19 mouse cellular contexts compared by ENCODE assay signal in the genomic region with DNA sequence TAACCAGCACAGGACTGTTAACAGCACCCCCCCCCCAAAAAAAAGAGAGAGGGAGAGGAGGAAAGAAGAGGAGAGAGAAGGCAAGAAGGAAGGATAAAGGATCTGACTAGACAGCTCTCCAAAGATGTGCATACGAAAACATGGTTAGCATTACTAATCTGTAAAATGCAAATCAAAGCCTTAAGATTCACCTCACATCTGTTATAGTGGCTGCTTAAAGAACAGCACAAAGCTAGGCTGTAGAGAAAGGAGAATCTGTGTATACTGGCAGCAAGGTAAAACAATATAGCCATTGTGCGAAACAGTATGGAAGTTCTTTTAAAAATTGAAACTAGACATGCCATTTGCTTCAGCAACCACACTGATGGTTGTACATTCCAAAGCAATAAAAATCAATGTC. TPM values are rescaled to one million over a fixed set of nuclear protein-coding genes. Genes with fewer than 3 reads are reported as not detected.
DNase-seq lines count a peak whose midpoint lies in the region; ATAC-seq and TF ChIP-seq lines count a peak whose summit lies in the region.
"Had no signal": no experiment of that assay in that cellular context is flagged by ENCODE, and none has a peak within 500 bp of the region (broad histone marks: within the 10 kb centered on the region; RNA-seq: fewer than 3 reads in every experiment).

No protein-coding gene starts in this region.

- peaks cover 22% of the 10 kb centered on the region for H3K36me3 ChIP-seq in heart, postnatal 0 days (replicated peaks; ENCODE audit: control insufficient read depth, insufficient read depth, low read length)
- H3K36me3 ChIP-seq in hindbrain, embryonic 14.5 days (replicated peaks; ENCODE audit: control insufficient read depth, insufficient read depth) = peaks cover 33% of the 10 kb centered on the region
- peaks cover 19% of the 10 kb centered on the region for H3K36me3 ChIP-seq in midbrain, embryonic 13.5 days
- peaks cover 5% of the 10 kb centered on the region; the same call in 1 of the 2 replicates for H3K36me3 ChIP-seq in neural tube, embryonic 14.5 days (ENCODE audit: control insufficient read depth, insufficient read depth, low read length)

- WGBS in heart, postnatal 0 days = 92% methylated on average over 2 of the region's 2 CpGs
- WGBS in hindbrain, embryonic 14.5 days = 50% methylated on average over 2 of the region's 2 CpGs
- WGBS in midbrain, embryonic 13.5 days = 42% methylated on average over 2 of the region's 2 CpGs
- 49% methylated on average over 2 of the region's 2 CpGs for WGBS in neural tube, embryonic 14.5 days

- no peak overlapping the region for H3K9ac ChIP-seq in heart, postnatal 0 days (replicated peaks; ENCODE audit: low read depth, low read length)
- H3K9ac ChIP-seq in hindbrain, embryonic 14.5 days = no peak overlapping the region
- no peak overlapping the region for H3K9ac ChIP-seq in midbrain, embryonic 13.5 days (replicated peaks)
- no peak overlapping the region for H3K9ac ChIP-seq in neural tube, embryonic 14.5 days (replicated peaks; ENCODE audit: low read depth, low read length)
- H3K9ac ChIP-seq: embryonic facial prominence, embryonic 12.5 days; forebrain, embryonic 15.5 days; heart, embryonic 12.5 days; stomach, embryonic 15.5 days had no signal

- TF ChIP-seq CTCF in heart, postnatal 0 days (IDR thresholded peaks at IDR 0.05; ENCODE audit: low read depth) = no peak

- intact Hi-C loops in heart, postnatal 10 days (cut with DNase I) = no loop called here

- no peak overlapping the region for H3K4me2 ChIP-seq in heart, postnatal 0 days (ENCODE audit: low read depth, low read length)
- no peak overlapping the region for H3K4me2 ChIP-seq in hindbrain, embryonic 14.5 days (replicated peaks)
- H3K4me2 ChIP-seq in midbrain, embryonic 13.5 days (replicated peaks) = no peak overlapping the region
- H3K4me2 ChIP-seq in neural tube, embryonic 14.5 days (ENCODE audit: low read depth, low read length) = no peak overlapping the region
- H3K4me2 ChIP-seq: embryonic facial prominence, embryonic 12.5 days; forebrain, embryonic 15.5 days; heart, embryonic 12.5 days; liver, embryonic 11.5 days; stomach, embryonic 15.5 days had no signal

- H3K4me3 ChIP-seq in heart, postnatal 0 days (ENCODE audit: low read depth, low read length) = no peak overlapping the region
- H3K4me3 ChIP-seq in hindbrain, embryonic 14.5 days (replicated peaks; ENCODE audit: low read length) = no peak overlapping the region
- H3K4me3 ChIP-seq in midbrain, embryonic 13.5 days (replicated peaks) = no peak overlapping the region
- H3K4me3 ChIP-seq in neural tube, embryonic 14.5 days (ENCODE audit: low read depth, low read length) = no peak overlapping the region
- H3K4me3 ChIP-seq: embryonic facial prominence, embryonic 12.5 days; erythroblast, embryonic 14.5 days; forebrain, embryonic 15.5 days; heart, embryonic 12.5 days; stomach, embryonic 15.5 days had no signal

- TF ChIP-seq EP300 in heart, postnatal 0 days (IDR thresholded peaks at IDR 0.05; ENCODE audit: low read depth) = no peak

- H3K4me1 ChIP-seq in heart, postnatal 0 days (ENCODE audit: control insufficient read depth, insufficient read depth) = peaks cover 26% of the 10 kb centered on the region
- H3K4me1 ChIP-seq in hindbrain, embryonic 14.5 days (replicated peaks; ENCODE audit: control insufficient read depth, insufficient read depth, low read length) = peaks cover 42% of the 10 kb centered on the region
- H3K4me1 ChIP-seq in midbrain, embryonic 13.5 days (replicated peaks) = peaks cover 49% of the 10 kb centered on the region
- peaks cover 31% of the 10 kb centered on the region for H3K4me1 ChIP-seq in neural tube, embryonic 14.5 days (ENCODE audit: control insufficient read depth, insufficient read depth, low read length)

- no peaks in the 10 kb centered on the region for H3K9me3 ChIP-seq in heart, postnatal 0 days (replicated peaks; ENCODE audit: control insufficient read depth, low read length)
- H3K9me3 ChIP-seq in hindbrain, embryonic 14.5 days (ENCODE audit: control insufficient read depth, low read length) = no peaks in the 10 kb centered on the region
- H3K9me3 ChIP-seq in midbrain, embryonic 13.5 days = no peaks in the 10 kb centered on the region
- H3K9me3 ChIP-seq in neural tube, embryonic 14.5 days (ENCODE audit: control insufficient read depth, low read length) = no peaks in the 10 kb centered on the region
- H3K9me3 ChIP-seq: embryonic facial prominence, embryonic 12.5 days; forebrain, embryonic 15.5 days; heart, embryonic 12.5 days; stomach, embryonic 15.5 days had no signal

- no peak for DNase-seq in heart, postnatal 0 days (ENCODE audit: low spot score)
- no peak for DNase-seq in heart, postnatal 10 days
- peak; percentile 53 for DNase-seq in hindbrain, embryonic 14.5 days (ENCODE audit: low spot score)
- DNase-seq in spleen, adult 12 weeks (ENCODE audit: low spot score) = no peak
- no peak for DNase-seq in layer of hippocampus, adult 9-10 months (ENCODE audit: low spot score)
- DNase-seq: cerebellum, adult 9-10 months; gastrocnemius, postnatal 25 days; kidney, adult 11 months; lung, adult 18-20 months; lung, postnatal 36 days; spleen, adult 18-20 months had no signal

- H3K27me3 ChIP-seq in heart, postnatal 0 days (ENCODE audit: control insufficient read depth, insufficient read depth, low read length) = no peaks in the 10 kb centered on the region
- H3K27me3 ChIP-seq in hindbrain, embryonic 14.5 days (ENCODE audit: control insufficient read depth, insufficient read depth, low read length) = no peaks in the 10 kb centered on the region
- no peaks in the 10 kb centered on the region for H3K27me3 ChIP-seq in midbrain, embryonic 13.5 days
- no peaks in the 10 kb centered on the region for H3K27me3 ChIP-seq in neural tube, embryonic 14.5 days (ENCODE audit: control insufficient read depth, insufficient read depth, low read length)
- H3K27me3 ChIP-seq: embryonic facial prominence, embryonic 12.5 days; forebrain, embryonic 15.5 days; heart, embryonic 12.5 days; stomach, embryonic 15.5 days had no signal

- ATAC-seq in heart, postnatal 0 days (ENCODE audit: insufficient read depth, low read depth) = no peak
- ATAC-seq in hindbrain, embryonic 14.5 days (ENCODE audit: low FRiP score) = no peak
- peak; percentile 41; the same call in 1 of the 2 replicates for ATAC-seq in midbrain, embryonic 13.5 days
- ATAC-seq in neural tube, embryonic 14.5 days (ENCODE audit: low read depth) = no peak
- ATAC-seq: forebrain, embryonic 15.5 days had no signal

- H3K27ac ChIP-seq in heart, postnatal 0 days (ENCODE audit: low read depth) = 0 out of 2 replicates have a peak overlapping the region, but pooled peaks have one; percentile 95
- H3K27ac ChIP-seq in hindbrain, embryonic 14.5 days = peak overlapping the region; percentile 73
- H3K27ac ChIP-seq in midbrain, embryonic 13.5 days = peak overlapping the region; percentile 71
- 0 out of 2 replicates have a peak overlapping the region, but pooled peaks have one; percentile 30 for H3K27ac ChIP-seq in neural tube, embryonic 14.5 days (ENCODE audit: low read depth, low read length)
- H3K27ac ChIP-seq: embryonic facial prominence, embryonic 12.5 days; forebrain, embryonic 15.5 days; stomach, embryonic 15.5 days had no signal

RNA-seq across cellular contexts. Expression of a gene that starts 49.1 kb away (rescaled TPM):
- total RNA-seq in heart, postnatal 0 days (2014; rRNA removed; ENCODE audit: low replicate concordance) = 18.3 and 22.7 TPM in 2 replicates
- polyA plus RNA-seq in heart, postnatal 0 days (2015; fragmentation: Nextera tagmentation; extraction: Ambion mirVana) = 10.5 and 12.8 TPM in 2 replicates
- total RNA-seq in heart, postnatal 10 days (2021) = 10 to 100 TPM; 22.3 to 26.9 TPM
- polyA plus RNA-seq in hindbrain, embryonic 14.5 days (2014; fragmentation: Nextera tagmentation; extraction: Ambion mirVana) = 45.6 and 49.4 TPM in 2 replicates
- polyA plus RNA-seq in midbrain, embryonic 13.5 days (2015; fragmentation: Nextera tagmentation; extraction: Ambion mirVana) = 44.9 and 49.9 TPM in 2 replicates
- 52.5 and 57.3 TPM in 2 replicates for polyA plus RNA-seq in neural tube, embryonic 14.5 days (2014; fragmentation: Nextera tagmentation; extraction: Ambion mirVana)

Comparison
In these comparisons a context has a peak if more than half of its experiments do, and no peak if none do; other contexts are left out.
1. H3K27ac ChIP-seq: peak in every context shown above with its lines; median percentile 95 in heart, postnatal 0 days; 73 in hindbrain, embryonic 14.5 days; 71 in midbrain, embryonic 13.5 days; 30 in neural tube, embryonic 14.5 days.